Mouse (Mus musculus): Measurements from ENCODE around the gene Thra. TPM values are rescaled to one million over a fixed set of nuclear protein-coding genes. Genes with fewer than 3 reads are reported as not detected.

Thra gene
- polyA plus RNA-seq, 1 experiment from 2014 or later, result 37.8 TPM

DNA sequence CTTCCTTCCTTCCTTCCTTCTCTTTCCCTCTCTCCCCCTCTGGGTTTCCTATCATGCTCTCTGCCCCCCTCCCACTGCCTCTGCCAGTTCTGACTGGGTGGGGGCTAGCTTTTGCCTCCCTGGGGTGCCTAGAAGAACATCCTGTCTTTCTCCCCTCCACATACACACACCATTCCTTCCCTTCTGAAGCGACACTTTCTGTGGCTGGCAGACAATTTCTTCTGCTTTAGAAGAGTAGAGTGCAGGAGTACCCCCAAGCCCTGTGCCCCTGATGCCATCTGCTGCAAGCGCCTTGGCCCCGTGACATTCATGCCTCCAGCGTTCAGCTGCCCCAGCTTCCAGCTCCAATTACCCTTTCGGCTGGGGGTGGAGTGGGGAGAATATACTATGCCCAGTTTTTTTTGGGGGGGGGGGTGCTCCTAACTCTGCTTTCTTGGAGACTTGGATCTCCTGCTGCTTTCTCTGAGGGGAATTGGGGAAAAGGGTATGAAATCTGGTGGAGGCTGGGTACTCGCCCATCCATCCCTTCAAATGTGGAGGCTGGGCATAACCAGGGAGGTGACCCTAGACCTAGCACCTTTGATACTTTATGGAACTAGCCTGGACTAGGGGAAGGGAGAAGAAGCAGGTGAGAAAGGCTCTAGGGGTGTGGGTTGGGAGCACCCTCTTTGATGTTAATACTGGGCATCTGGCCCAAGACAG lies 7.5 kb downstream of the Thra start:
- no peaks in the 10 kb centered on the region for H3K27me3 ChIP-seq (ENCODE audit: control insufficient read depth, insufficient read depth, low read length)
- H3K4me3 ChIP-seq (replicated peaks; ENCODE audit: low read length), result peak overlapping the region; percentile 21; the same call in 1 of the 2 replicates
- peak overlapping the region; percentile 96 for H3K27ac ChIP-seq (ENCODE audit: low read length)
- no peak for ATAC-seq (ENCODE audit: insufficient read depth, low FRiP score)
- H3K36me3 ChIP-seq (ENCODE audit: control insufficient read depth, insufficient read depth, low read length), result no peaks in the 10 kb centered on the region
- peak overlapping the region; percentile 65 for H3K9ac ChIP-seq (ENCODE audit: low read length)
- peaks cover 96% of the 10 kb centered on the region for H3K4me1 ChIP-seq (ENCODE audit: control insufficient read depth, insufficient read depth, low read length)
- 25% methylated on average over 6 of the region's 6 CpGs for WGBS
- H3K4me2 ChIP-seq (ENCODE audit: low read depth, low read length), result peak overlapping the region; percentile 56
- H3K9me3 ChIP-seq (replicated peaks; ENCODE audit: control insufficient read depth, low read length), result no peaks in the 10 kb centered on the region

DNA sequence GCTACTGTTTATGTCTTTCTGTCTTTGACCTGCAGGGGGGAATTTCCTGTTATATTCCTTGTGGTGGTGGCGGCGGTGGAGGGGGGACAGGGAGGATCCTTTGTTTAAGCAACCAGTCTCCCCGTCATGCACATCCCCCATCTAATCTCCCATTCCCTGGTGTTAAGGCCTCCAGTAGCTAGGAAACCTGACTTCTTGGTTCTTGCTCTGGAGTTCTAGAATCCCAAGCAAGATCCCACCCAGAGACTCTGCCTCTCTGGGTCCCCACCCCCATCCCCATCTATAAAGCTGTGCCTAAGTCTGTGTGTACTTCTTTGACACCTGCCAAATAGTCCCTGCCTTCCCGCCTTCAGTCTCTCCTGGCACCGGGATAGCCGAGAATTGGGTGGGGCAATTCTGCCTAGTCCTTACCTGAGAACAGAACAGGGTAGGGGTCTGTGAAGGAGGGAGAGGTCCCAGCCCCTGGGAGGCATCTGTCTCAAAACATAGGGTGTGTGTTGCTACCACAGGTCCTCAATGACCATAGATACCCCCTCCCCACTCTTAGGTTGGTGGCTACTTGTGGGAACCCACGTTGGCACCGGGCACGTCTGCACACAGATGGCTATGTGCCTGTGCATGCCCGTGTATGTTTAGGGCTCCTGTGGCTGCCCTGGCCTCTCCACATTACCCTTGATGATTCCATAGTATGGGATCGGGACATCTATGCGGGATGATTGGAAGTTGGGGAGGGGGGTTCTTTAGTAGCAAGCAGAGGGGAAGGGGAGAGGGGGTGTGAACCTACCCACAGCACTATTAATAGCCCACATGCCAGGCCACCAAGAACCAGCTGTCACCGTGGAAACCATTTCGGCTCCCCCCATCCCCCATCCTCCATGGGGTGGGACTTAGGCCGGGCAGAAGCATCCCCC lies 8.3 kb downstream of the Thra start:
- H3K4me1 ChIP-seq (ENCODE audit: control insufficient read depth, insufficient read depth, low read length), result peaks cover 96% of the 10 kb centered on the region
- H3K4me2 ChIP-seq (ENCODE audit: low read depth, low read length), result peak overlapping the region; percentile 56
- WGBS, result 19% methylated on average over 15 of the region's 15 CpGs
- H3K9me3 ChIP-seq (replicated peaks; ENCODE audit: control insufficient read depth, low read length), result no peaks in the 10 kb centered on the region
- H3K36me3 ChIP-seq (ENCODE audit: control insufficient read depth, insufficient read depth, low read length), result no peaks in the 10 kb centered on the region
- peak overlapping the region; percentile 65 for H3K9ac ChIP-seq (ENCODE audit: low read length)
- peak overlapping the region; percentile 96 for H3K27ac ChIP-seq (ENCODE audit: low read length)
- H3K4me3 ChIP-seq (replicated peaks; ENCODE audit: low read length), result 0 out of 2 replicates have a peak overlapping the region, but pooled peaks have one; percentile 13
- H3K27me3 ChIP-seq (ENCODE audit: control insufficient read depth, insufficient read depth, low read length), result no peaks in the 10 kb centered on the region
- ATAC-seq (ENCODE audit: insufficient read depth, low FRiP score), result no peak

DNA sequence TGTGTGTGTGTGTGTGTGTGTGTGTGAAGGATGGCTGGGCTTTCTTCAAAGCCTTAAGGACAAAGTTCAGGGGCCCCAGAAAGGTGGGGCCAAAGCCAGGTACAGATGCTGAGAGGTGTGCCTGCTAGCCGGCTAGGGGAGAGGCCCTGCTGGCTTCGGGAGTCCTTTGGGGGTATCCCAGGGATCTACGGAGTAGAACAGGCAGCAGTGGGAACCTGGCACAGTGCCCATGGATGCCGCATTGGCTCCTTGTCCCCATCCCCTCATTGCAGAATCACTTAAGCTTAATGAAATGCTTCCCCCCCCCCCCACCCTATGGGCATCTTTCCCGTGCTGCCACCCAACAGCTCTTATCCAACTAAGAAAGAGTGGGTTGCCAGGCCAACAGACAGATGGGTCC lies 9.3 kb downstream of the Thra start:
- 32% methylated on average over 5 of the region's 5 CpGs for WGBS
- peak overlapping the region; percentile 56 for H3K4me2 ChIP-seq (ENCODE audit: low read depth, low read length)
- H3K4me3 ChIP-seq (replicated peaks; ENCODE audit: low read length), result no peak overlapping the region
- H3K27me3 ChIP-seq (ENCODE audit: control insufficient read depth, insufficient read depth, low read length), result no peaks in the 10 kb centered on the region
- H3K4me1 ChIP-seq (ENCODE audit: control insufficient read depth, insufficient read depth, low read length), result peaks cover 96% of the 10 kb centered on the region
- ATAC-seq (ENCODE audit: insufficient read depth, low FRiP score), result no peak
- H3K9me3 ChIP-seq (replicated peaks; ENCODE audit: control insufficient read depth, low read length), result no peaks in the 10 kb centered on the region
- H3K9ac ChIP-seq (ENCODE audit: low read length), result peak overlapping the region; percentile 65; the same call in 1 of the 2 replicates
- no peaks in the 10 kb centered on the region for H3K36me3 ChIP-seq (ENCODE audit: control insufficient read depth, insufficient read depth, low read length)
- peak overlapping the region; percentile 96 for H3K27ac ChIP-seq (ENCODE audit: low read length)

DNA sequence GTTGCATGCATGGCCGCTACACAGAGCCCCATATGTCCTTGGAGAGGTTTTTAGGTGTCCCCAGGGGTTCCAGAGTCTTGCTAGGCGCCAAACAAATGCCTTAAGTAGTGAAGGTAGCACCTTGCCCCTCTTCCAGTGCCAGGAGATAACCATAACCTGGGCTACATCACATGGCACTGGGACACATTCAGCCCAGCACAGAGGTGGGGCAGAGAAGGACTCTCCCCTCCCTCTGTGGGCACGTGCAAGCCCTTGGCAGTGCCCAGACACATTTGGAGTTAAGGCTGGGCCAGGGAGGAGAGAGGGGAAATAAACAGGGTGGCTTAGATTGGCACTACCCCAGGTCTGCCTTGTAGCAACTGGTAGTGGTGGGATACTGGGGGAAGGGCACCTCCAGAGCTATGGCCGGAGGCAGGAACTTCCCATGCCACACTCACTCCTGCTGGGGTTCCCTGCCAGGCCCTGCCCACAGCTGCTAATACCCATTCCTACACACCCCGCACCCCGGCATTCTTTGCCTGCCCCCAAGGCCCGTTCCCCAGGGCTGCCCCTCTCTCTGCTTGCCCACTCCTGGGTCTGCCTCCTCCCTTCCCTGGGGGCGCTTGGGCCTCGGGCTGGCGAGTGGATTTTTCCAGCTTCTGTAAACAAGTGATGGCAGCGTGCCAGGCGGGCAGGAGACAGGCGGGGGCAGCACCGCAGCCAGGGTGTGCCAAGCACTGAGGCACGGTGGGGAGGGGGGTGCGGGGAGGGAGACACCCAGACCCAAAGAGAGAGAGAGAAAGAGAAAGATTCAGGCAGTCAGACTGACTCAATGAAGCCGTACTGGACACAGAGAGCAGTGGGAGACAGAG lies 10.1 kb downstream of the Thra start:
- Histone ChIP-seq H3K27ac (ENCODE audit: low read length) (peak overlapping the region; percentile 96), H3K4me2 (ENCODE audit: low read depth, low read length) (peak overlapping the region; percentile 36), H3K9me3 (replicated peaks; ENCODE audit: control insufficient read depth, low read length) (no peaks in the 10 kb centered on the region), H3K4me3 (replicated peaks; ENCODE audit: low read length) (peak overlapping the region; percentile 10; the same call in 1 of the 2 replicates), H3K27me3 (ENCODE audit: control insufficient read depth, insufficient read depth, low read length) (no peaks in the 10 kb centered on the region), H3K4me1 (ENCODE audit: control insufficient read depth, insufficient read depth, low read length) (peaks cover 91% of the 10 kb centered on the region), H3K9ac (ENCODE audit: low read length) (peak overlapping the region; percentile 65), H3K36me3 (ENCODE audit: control insufficient read depth, insufficient read depth, low read length) (no peaks in the 10 kb centered on the region)
- ATAC-seq (ENCODE audit: insufficient read depth, low FRiP score), result peak; percentile 27; the same call in 1 of the 2 replicates
- 22% methylated on average over 17 of the region's 17 CpGs for WGBS

DNA sequence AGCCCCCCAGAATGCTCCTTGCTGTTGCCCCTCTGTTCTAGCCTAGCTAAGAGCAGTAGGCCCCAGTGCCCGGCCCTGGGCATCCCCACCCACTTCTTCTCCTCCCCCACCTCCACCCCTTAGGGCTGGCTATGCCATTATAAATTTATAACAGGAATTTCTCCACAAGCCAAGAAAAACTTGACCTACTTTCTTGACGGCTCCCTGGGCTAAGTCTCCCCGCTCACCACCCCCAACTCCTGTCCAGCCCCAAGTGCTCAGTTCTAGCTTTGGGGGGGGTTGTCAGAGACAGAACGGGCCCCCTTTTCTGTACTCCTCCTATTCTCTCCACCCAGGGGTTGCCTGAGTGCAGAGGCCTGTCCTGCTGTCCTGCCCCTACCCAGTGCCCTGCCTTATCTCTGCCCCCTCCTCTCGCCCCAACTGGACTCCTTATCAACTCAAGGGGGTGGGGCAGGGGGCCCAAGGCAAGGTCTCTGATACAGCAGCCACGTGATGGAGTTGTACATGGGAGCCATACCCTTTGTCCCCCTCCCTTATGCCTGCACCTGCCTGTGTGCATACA lies 10.9 kb downstream of the Thra start:
- peak overlapping the region; percentile 36 for H3K4me2 ChIP-seq (ENCODE audit: low read depth, low read length)
- 22% methylated on average over 6 of the region's 6 CpGs for WGBS
- ATAC-seq (ENCODE audit: insufficient read depth, low FRiP score), result peak; percentile 75
- no peaks in the 10 kb centered on the region for H3K36me3 ChIP-seq (ENCODE audit: control insufficient read depth, insufficient read depth, low read length)
- H3K4me1 ChIP-seq (ENCODE audit: control insufficient read depth, insufficient read depth, low read length), result peaks cover 84% of the 10 kb centered on the region
- H3K4me3 ChIP-seq (replicated peaks; ENCODE audit: low read length), result peak overlapping the region; percentile 10; the same call in 1 of the 2 replicates
- H3K27me3 ChIP-seq (ENCODE audit: control insufficient read depth, insufficient read depth, low read length), result no peaks in the 10 kb centered on the region
- peak overlapping the region; percentile 96 for H3K27ac ChIP-seq (ENCODE audit: low read length)
- H3K9me3 ChIP-seq (replicated peaks; ENCODE audit: control insufficient read depth, low read length), result no peaks in the 10 kb centered on the region
- H3K9ac ChIP-seq (ENCODE audit: low read length), result peak overlapping the region; percentile 65

DNA sequence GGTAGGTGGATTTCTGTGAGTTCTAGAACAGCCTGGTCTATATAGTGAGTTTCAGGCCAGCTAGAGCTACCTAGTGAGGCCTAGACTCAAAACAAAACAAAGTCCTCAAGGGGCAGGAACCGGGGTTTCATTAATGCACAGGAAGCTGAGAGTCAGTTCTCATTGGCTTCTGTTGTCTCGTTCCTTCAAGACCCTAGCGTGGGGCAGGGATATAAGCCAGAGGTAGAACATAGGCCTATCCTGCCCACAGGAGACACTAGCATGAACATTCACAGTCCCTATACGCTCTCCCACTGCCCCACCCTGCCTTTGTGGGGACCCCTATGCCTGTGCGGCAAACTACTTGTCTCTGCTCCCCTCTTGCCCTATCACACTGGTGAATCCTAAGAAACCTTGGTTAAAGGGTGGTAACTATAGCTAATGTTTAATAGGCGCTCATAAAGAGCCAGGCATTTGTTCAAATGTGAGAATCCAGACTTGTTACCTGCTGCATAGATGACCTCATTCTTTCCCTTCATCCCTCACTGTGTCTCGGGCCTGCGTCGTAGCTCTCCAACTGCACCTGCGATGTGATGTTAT lies 12.2 kb downstream of the Thra start:
- no peak overlapping the region for H3K4me3 ChIP-seq (replicated peaks; ENCODE audit: low read length)
- H3K27me3 ChIP-seq (ENCODE audit: control insufficient read depth, insufficient read depth, low read length), result no peaks in the 10 kb centered on the region
- 78% methylated on average over 10 of the region's 10 CpGs for WGBS
- no peaks in the 10 kb centered on the region for H3K9me3 ChIP-seq (replicated peaks; ENCODE audit: control insufficient read depth, low read length)
- H3K4me2 ChIP-seq (ENCODE audit: low read depth, low read length), result 0 out of 2 replicates have a peak overlapping the region, but pooled peaks have one; percentile 36
- peak overlapping the region; percentile 46 for H3K9ac ChIP-seq (ENCODE audit: low read length)
- H3K27ac ChIP-seq (ENCODE audit: low read length), result peak overlapping the region; percentile 96
- H3K4me1 ChIP-seq (ENCODE audit: control insufficient read depth, insufficient read depth, low read length), result peaks cover 72% of the 10 kb centered on the region
- no peaks in the 10 kb centered on the region for H3K36me3 ChIP-seq (ENCODE audit: control insufficient read depth, insufficient read depth, low read length)
- no peak for ATAC-seq (ENCODE audit: insufficient read depth, low FRiP score)

DNA sequence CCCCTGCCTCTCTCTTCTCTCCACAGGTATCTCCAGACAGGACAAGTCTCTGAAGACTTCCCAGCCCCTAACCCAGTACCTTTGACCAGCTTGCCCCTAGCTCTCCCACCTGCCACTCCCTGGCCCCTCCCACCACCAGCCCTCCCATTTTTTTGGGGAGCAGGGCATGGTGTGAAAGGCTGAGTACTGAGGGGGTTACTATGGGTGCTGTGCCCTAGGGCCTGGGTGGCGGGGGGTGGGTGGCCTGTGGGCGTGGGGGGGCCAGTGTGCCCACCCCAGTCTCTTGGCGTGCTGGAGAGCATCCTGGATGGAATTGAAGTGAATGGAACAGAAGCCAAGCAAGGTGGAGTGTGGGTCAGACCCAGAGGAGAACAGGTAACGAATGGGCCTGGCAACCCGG lies 12.8 kb downstream of the Thra start:
- Histone ChIP-seq H3K9ac (ENCODE audit: low read length) (0 out of 2 replicates have a peak overlapping the region, but pooled peaks have one; percentile 28), H3K27ac (ENCODE audit: low read length) (peak overlapping the region; percentile 96; the same call in 1 of the 2 replicates), H3K27me3 (ENCODE audit: control insufficient read depth, insufficient read depth, low read length) (no peaks in the 10 kb centered on the region), H3K9me3 (replicated peaks; ENCODE audit: control insufficient read depth, low read length) (no peaks in the 10 kb centered on the region), H3K4me2 (ENCODE audit: low read depth, low read length) (no peak overlapping the region), H3K36me3 (ENCODE audit: control insufficient read depth, insufficient read depth, low read length) (peaks cover under 1% of the 10 kb centered on the region; the same call in 1 of the 2 replicates), H3K4me1 (ENCODE audit: control insufficient read depth, insufficient read depth, low read length) (peaks cover 65% of the 10 kb centered on the region), H3K4me3 (replicated peaks; ENCODE audit: low read length) (no peak overlapping the region)
- 89% methylated on average over 5 of the region's 5 CpGs for WGBS
- no peak for ATAC-seq (ENCODE audit: insufficient read depth, low FRiP score)

DNA sequence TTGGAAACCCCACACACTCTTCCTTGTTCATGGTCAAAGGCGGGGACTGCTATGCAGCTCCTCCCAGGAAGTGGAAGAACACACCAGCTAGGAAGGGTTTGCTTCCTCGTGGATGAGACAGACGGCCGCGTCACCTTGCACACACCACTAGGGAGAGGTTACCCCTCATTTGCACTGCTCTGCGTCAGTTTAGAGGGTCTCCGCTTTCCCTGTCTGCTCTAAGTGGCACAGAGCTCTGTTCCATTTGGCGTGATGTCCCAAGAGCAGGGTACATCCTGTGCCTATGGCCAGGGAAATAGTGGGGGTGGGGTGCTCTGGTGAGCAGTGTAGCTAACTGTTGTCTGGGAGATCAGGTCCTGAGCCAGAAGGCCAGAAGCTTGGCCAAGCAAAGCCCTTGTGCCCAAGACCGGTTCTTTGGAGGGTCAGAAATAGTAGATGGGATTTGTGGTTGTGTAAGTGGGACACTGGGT lies 13.7 kb downstream of the Thra start:
- H3K27ac ChIP-seq (ENCODE audit: low read length), result peak overlapping the region; percentile 78
- H3K9ac ChIP-seq (ENCODE audit: low read length), result peak overlapping the region; percentile 30; the same call in 1 of the 2 replicates
- 60% methylated on average over 9 of the region's 9 CpGs for WGBS
- no peaks in the 10 kb centered on the region for H3K9me3 ChIP-seq (replicated peaks; ENCODE audit: control insufficient read depth, low read length)
- H3K4me1 ChIP-seq (ENCODE audit: control insufficient read depth, insufficient read depth, low read length), result peaks cover 56% of the 10 kb centered on the region
- no peak for ATAC-seq (ENCODE audit: insufficient read depth, low FRiP score)
- peaks cover 5% of the 10 kb centered on the region; the same call in 1 of the 2 replicates for H3K36me3 ChIP-seq (ENCODE audit: control insufficient read depth, insufficient read depth, low read length)
- H3K4me2 ChIP-seq (ENCODE audit: low read depth, low read length), result no peak overlapping the region
- H3K27me3 ChIP-seq (ENCODE audit: control insufficient read depth, insufficient read depth, low read length), result no peaks in the 10 kb centered on the region
- no peak overlapping the region for H3K4me3 ChIP-seq (replicated peaks; ENCODE audit: low read length)

All from stomach, embryonic 16.5 days (tissue).